Mouse (Mus musculus) gastrocnemius, adult 8-10 months (tissue): ENCODE results near the gene Fam69b. TPM values are rescaled to one million over a fixed set of nuclear protein-coding genes. Genes with fewer than 3 reads are reported as not detected.

Source experiments
- DNase-seq, 2 experiments: peaks; one replicate each; pipeline ENCODE4 v3.0.0; 2022; ENCODE audit warnings: low spot score in 2 of 2
- total RNA-seq, 4 experiments: library from RNA; stranded (reverse); gene quantifications; 2 replicates each; pipeline ENCODE4 v1.2.4; 2022

Gene Fam69b
- total RNA-seq, 4 experiments from 2014 or later = 1.3 to 2.1 (median 1.6) TPM

DNA sequence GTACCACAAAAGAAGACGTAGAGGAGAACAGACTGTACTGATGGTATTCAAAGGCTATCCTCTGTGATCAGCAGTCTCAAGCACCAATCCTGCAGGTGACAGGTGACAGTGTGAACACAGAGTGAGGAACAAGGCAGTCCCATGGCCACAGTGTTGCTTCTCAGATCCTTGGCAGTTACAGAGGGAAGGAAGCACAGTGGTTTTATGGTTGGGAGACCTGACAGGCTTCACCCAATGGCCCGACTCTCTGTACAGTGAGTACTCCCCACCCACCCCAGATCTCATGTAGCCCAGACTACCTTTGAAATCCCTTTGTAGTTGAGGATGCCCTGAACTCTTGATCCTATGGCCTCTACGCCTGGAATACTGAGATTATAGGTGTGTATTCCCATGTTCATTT, 2.8 kb upstream of the Fam69b start:
- DNase-seq = no peak

- DNase-seq = no peak
These were observed 2.2 kb upstream of the Fam69b start for GRCm38 (mm10) chr2:26626081-26626480.

DNA sequence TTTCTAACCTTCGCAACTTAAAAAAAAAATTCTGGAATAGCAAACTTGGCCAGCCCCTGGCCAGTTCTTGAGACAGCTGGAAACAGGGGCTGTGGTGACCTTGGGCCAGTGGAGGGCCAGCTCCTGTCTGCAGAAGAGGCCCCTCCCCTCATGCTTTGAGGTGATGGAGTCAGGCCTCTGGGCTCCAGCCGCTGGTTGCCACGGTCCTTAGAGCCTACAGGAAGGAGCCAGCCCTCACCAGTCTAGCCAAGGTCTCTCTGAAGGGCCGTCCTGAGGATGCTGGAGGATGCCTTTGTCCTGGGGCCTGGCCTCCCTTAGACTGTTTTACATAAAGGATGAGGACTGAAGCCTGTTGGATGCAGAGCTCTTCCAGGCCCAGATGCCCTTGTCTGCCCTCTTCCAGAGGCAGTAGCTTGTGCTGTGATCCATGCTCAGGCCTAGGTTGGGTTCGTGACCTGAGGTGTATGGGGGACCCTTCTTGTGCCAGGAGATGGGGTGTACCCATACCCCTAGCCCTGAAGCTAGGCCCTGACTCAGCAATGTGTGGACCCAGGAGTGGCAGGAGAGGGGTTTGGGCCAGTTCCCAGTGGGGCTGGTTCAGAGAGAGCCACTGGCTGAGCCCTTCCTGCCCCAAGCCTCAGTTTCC, 658 bp downstream of the Fam69b start:
- DNase-seq = no peak

- DNase-seq = no peak
These were observed 4.5 kb downstream of the Fam69b start for GRCm38 (mm10) chr2:26632541-26633395.

GRCm38 (mm10) chr2:26633953-26634530, 5.8 kb downstream of the Fam69b start:
- no peak for DNase-seq

DNA sequence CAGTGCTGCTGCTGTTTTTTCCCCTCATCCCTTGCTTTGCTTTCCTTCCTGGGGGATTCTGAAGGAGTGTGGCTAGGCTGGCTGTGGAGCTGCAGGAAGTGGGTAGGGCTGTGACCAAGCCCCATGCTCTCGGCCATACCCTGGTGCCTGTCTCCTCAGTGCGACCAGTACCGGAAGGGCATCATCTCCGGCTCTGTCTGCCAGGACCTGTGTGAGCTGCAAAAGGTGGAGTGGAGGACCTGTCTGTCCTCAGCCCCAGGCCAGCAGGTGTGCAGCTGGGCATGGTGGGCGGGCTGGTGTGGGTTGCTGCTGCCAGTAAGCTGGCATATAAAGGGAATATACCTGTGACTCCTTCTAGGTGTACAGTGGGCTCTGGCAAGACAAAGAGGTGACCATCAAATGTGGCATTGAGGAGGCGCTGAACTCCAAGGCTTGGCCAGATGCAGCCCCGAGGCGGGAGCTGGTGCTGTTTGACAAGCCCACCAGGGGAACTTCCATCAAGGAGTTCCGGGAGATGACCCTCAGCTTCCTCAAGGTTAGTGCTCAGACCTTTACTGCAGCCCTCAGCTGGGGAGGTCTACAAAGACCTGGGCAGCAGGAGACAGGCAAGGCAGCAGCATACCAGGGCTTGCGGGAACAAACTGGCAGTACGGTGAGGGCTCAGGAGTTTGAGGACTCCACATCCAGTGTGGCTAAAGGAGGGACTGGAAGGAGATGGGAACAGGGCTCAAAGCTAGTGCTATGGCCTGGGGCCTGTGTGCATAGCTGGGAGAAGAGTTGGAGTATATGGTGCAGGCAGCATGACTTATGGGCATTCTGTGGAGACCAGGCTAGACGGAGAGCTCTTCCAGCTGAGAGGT, 6.6 kb downstream of the Fam69b start:
- DNase-seq = no peak

- DNase-seq = no peak
These were observed 7.5 kb downstream of the Fam69b start for GRCm38 (mm10) chr2:26635489-26636324.

DNA sequence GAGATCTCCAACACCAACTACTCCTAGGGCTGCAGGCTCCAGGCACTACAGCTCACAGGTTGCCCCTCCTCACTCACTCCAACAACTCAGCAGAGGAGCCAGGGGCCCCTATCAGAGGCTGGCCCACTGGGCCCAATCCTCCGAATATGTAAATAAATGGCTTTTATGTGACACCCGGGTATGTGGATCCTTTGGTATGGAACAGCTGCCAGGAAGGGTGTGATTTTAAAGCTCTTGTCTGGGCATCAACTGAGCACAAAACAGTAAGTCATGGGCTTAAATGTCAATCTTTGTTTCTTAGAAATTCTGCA, 8.0 kb downstream of the Fam69b start:
- DNase-seq = no peak

DNA sequence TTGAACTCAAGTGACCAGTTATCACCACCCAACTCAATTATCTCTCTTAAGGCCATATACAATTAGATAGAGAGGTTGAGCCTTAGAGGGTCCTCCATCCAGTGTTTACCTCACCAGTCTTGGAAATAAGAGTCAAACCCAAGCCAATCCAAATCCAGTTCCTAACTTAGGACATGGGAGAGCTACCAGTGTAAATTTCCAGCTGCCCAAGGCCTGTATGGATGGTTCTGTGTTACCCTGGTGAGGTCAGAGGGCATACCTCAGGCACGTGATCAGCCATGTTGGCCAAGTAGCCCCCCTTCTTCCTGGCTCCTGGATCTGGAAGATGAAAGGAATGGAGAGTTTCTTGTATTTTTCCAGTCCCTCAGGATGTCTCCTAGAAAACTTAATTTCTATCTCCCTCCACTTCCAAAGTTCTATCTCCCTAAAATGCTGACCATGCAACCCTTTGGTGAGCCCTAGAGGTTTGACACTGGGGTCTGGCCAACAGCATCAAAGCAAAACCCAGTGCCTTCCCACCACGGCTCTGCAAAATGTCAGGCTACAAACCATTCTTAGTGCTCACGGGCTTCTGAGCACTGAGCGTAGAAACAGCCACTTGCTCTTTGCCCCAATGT, 9.2 kb downstream of the Fam69b start:
- DNase-seq = no peak

GRCm38 (mm10) chr2:26638039-26638438, 9.8 kb downstream of the Fam69b start:
- no peak for DNase-seq

DNA sequence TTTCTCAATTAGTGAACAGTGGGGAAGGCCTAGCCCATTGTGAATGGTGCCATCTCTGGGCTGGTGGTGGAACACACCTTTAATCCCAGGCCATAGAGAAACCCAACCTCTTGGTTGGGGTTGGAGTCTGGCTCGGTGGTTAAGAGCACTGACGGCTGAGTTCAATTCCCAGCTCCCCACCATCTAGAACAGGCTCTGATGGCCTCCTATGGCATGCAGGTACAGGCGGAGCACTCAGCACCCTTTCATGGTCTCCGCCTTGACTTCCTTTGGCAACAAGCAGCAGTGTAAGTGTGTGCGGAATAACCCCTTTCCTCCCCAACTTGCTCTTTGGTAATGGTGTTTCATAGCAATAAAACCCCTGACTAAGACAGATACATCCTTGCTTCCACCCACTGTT, 10.3 kb downstream of the Fam69b start:
- DNase-seq = no peak

- DNase-seq = no peak
These were observed 10.8 kb downstream of the Fam69b start for GRCm38 (mm10) chr2:26639083-26639482.

DNA sequence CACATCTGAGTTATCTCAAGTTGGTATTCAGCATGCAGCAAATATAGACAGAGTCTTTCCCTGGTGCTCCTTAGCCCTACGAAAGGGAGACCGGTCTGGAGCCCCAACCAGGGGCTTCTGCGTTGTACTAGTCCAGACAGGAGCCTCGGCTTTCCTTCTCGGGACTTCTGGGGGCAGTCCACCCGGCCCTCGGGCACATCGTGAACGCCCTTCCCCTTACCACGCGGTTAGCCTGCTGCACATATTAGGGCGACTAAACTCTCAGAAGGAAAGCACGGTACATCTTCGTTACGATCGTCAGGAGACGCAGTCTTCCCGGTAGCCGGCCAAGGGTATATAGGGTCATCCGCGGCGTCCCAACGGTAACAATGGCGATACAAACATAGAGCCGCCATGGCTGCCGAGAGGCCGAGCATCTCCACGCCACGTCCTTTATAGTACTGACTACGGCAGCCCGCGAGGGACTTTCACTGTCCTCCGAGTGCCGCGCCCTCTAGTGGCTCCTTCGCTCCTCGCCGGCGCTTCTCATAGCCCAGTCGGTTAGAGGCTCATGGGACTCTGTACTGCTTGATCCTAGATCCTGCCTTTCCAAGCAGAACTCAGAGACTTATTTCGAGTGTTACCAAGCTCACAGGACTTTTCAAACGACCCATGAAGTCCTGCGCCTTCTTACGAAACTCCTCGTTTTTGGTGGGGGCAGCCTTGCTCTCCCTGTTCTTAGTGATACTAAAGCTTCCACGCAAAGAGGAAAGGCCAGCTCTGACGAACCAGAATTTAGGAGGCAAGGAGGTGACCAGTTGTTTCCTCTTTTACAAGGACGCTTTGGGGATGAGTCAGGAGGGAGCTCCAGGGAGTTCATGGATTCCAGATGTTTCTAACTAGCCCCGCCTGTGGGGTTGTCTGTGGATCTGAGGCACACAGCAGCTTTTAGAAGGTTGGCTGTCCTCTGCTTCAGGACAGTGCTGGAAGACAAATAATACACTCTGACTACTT, 11.9 kb downstream of the Fam69b start:
- peak; percentile 92 to 93 for DNase-seq

- DNase-seq = no peak
These were observed 12.9 kb downstream of the Fam69b start for GRCm38 (mm10) chr2:26641006-26641647.

GRCm38 (mm10) chr2:26643942-26644341, 15.7 kb downstream of the Fam69b start:
- no peak for DNase-seq

DNA sequence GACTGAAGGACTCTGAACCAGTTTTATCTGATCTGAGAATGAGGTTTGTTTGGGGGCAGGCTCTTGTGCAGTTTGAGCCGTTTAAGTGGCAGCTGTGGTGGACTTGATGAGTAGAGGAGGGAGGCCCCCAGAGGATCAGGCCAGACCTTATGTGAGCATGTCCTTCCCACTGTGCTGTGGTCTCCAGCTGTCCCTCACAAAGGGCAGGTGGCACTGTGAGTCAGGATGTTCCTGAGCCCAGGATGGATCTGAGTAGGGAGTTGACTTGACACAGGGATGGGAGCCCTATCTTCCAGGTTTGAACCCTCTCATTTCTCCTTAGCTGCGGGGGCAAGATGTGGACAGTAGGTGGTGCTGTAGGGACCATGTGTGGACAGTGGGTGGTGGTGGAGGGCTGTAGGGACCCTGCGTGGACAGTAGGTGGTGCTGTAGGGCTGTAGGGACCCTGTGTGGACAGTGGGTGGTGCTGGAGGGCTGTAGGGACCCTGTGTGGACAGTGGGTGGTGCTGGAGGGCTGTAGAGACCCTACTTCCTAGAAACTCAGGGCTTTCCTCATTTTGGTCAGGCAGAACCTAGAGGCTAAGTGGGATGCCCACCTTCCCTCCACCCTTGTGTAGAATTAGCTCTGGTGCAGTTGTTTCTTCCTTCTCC, 18.5 kb downstream of the Fam69b start:
- DNase-seq = peak; percentile 62

GRCm38 (mm10) chr2:26654687-26655086, 26.4 kb downstream of the Fam69b start:
- DNase-seq = no peak

- DNase-seq = no peak
These were observed 29.2 kb downstream of the Fam69b start for GRCm38 (mm10) chr2:26657426-26657825.
